Comparison of ENCODE assay signal across 9 mouse cellular contexts in genomic region chr6:55383897-55384296, GRCm38 (mm10). TPM values are rescaled to one million over a fixed set of nuclear protein-coding genes. Genes with fewer than 3 reads are reported as not detected.
DNase-seq lines count a peak whose midpoint lies in the region; ATAC-seq and TF ChIP-seq lines count a peak whose summit lies in the region.
"Had no signal": no experiment of that assay in that cellular context is flagged by ENCODE, and none has a peak within 500 bp of the region (broad histone marks: within the 10 kb centered on the region; RNA-seq: fewer than 3 reads in every experiment).

No protein-coding gene starts in this region.

- H3K27ac ChIP-seq in embryonic facial prominence, embryonic 10.5 days (replicated peaks): no peak overlapping the region
- no peak overlapping the region for H3K27ac ChIP-seq in liver, postnatal 0 days (ENCODE audit: low read depth)
- H3K27ac ChIP-seq in small intestine, adult 2 months (ENCODE audit: insufficient read depth, low read depth, low read length): no peak overlapping the region
- H3K27ac ChIP-seq: heart, embryonic 15.5 days had no signal

- no peak overlapping the region for H3K9ac ChIP-seq in liver, postnatal 0 days (replicated peaks)
- H3K9ac ChIP-seq: heart, embryonic 15.5 days had no signal

- H3K4me2 ChIP-seq in liver, postnatal 0 days (ENCODE audit: low read depth, low read length): no peak overlapping the region
- H3K4me2 ChIP-seq: heart, embryonic 15.5 days had no signal

- peak; percentile 65 for ATAC-seq in liver, postnatal 0 days

- TF ChIP-seq POLR2A in small intestine, adult 2 months (IDR thresholded peaks at IDR 0.05; ENCODE audit: low read depth, low read length): no peak

- no peaks in the 10 kb centered on the region for H3K36me3 ChIP-seq in embryonic facial prominence, embryonic 10.5 days (replicated peaks)
- no peaks in the 10 kb centered on the region for H3K36me3 ChIP-seq in liver, postnatal 0 days (replicated peaks; ENCODE audit: insufficient read depth, low read length)
- no peaks in the 10 kb centered on the region for H3K36me3 ChIP-seq in small intestine, adult 2 months (ENCODE audit: control insufficient read depth, insufficient read depth, low read length)
- H3K36me3 ChIP-seq: heart, embryonic 15.5 days had no signal

- no peaks in the 10 kb centered on the region for H3K27me3 ChIP-seq in embryonic facial prominence, embryonic 10.5 days (replicated peaks; ENCODE audit: low read depth, poor library complexity, severe bottlenecking)
- no peaks in the 10 kb centered on the region for H3K27me3 ChIP-seq in liver, postnatal 0 days (ENCODE audit: insufficient read depth, low read length)
- H3K27me3 ChIP-seq in small intestine, adult 2 months (ENCODE audit: control insufficient read depth, insufficient read depth, low read length): no peaks in the 10 kb centered on the region

- peak; percentile 94 for TF ChIP-seq CTCF in liver, postnatal 0 days (IDR thresholded peaks at IDR 0.05; ENCODE audit: low read depth)
- TF ChIP-seq CTCF in small intestine, adult 2 months (IDR thresholded peaks at IDR 0.05; ENCODE audit: extremely low read depth, insufficient read length, insufficient replicate concordance, low read depth, low read length): peak; percentile 81; the same call in 1 of the 2 replicates

- no peaks in the 10 kb centered on the region for H3K9me3 ChIP-seq in embryonic facial prominence, embryonic 10.5 days
- H3K9me3 ChIP-seq in liver, postnatal 0 days (ENCODE audit: low read length): no peaks in the 10 kb centered on the region
- H3K9me3 ChIP-seq: heart, embryonic 15.5 days had no signal

- 21% methylated on average over 1 of the region's 1 CpGs for WGBS in embryonic facial prominence, embryonic 10.5 days
- WGBS in liver, postnatal 0 days (ENCODE audit: insufficient replicate concordance): 0% methylated on average over 1 of the region's 1 CpGs
- WGBS in small intestine, adult 2 months: 3% methylated on average over 1 of the region's 1 CpGs

- peaks cover 19% of the 10 kb centered on the region for H3K4me1 ChIP-seq in embryonic facial prominence, embryonic 10.5 days
- H3K4me1 ChIP-seq in liver, postnatal 0 days (ENCODE audit: insufficient read depth): 0 out of 2 replicates have a peak, but pooled peaks cover 3% of the 10 kb centered on the region
- peaks cover 4% of the 10 kb centered on the region; the same call in 1 of the 2 replicates for H3K4me1 ChIP-seq in small intestine, adult 2 months (ENCODE audit: control insufficient read depth, insufficient read depth, insufficient read length, low read length)
- H3K4me1 ChIP-seq: heart, embryonic 15.5 days had no signal

- no peak for TF ChIP-seq EP300 in liver, postnatal 0 days (IDR thresholded peaks at IDR 0.05; ENCODE audit: low read depth)

- DNase-seq in right cerebral cortex, postnatal 25 days: peak; percentile 40
- DNase-seq in right cerebral cortex, adult 18-20 months: no peak
- DNase-seq in adrenal gland, postnatal 25 days: peak; percentile 64
- DNase-seq in embryonic facial prominence, embryonic 10.5 days (ENCODE audit: low spot score): peak; percentile 68
- peak; percentile 73 for DNase-seq in kidney, adult 18-20 months
- peak; percentile 79 for DNase-seq in liver, postnatal 0 days

- no peak overlapping the region for H3K4me3 ChIP-seq in embryonic facial prominence, embryonic 10.5 days
- no peak overlapping the region for H3K4me3 ChIP-seq in liver, postnatal 0 days (ENCODE audit: low read depth, low read length)
- H3K4me3 ChIP-seq in small intestine, adult 2 months (ENCODE audit: low read depth, low read length): no peak overlapping the region
- H3K4me3 ChIP-seq: heart, embryonic 15.5 days had no signal

RNA-seq across cellular contexts. Expression of gene Ghrhr, which starts 7.8 kb away (rescaled TPM):
- not detected in 2 replicates for total RNA-seq in adrenal gland, postnatal 25 days (2021)
- not detected in 2 replicates for polyA plus RNA-seq in embryonic facial prominence, embryonic 10.5 days (2016; fragmentation: Nextera tagmentation; extraction: Ambion mirVana)
- 0.08 and 0.09 TPM in 2 replicates for polyA plus RNA-seq in liver, postnatal 0 days (2015; fragmentation: Nextera tagmentation; extraction: Ambion mirVana)
- polyA plus RNA-seq in small intestine, adult 2 months (2012; rRNA removed): 0.15 and 0.18 TPM in 2 replicates
- total RNA-seq: neutrophil, adult 5-6 weeks had no signal
- polyA plus RNA-seq: heart, embryonic 15.5 days had no signal

RNA-seq across cellular contexts. Expression of gene Aqp1, which starts 47.7 kb away (rescaled TPM):
- 34.6 and 48.9 TPM in 2 replicates for total RNA-seq in adrenal gland, postnatal 25 days (2021)
- polyA plus RNA-seq in embryonic facial prominence, embryonic 10.5 days (2016; fragmentation: Nextera tagmentation; extraction: Ambion mirVana): 0.29 and 0.76 TPM in 2 replicates
- 134 and 135 TPM in 2 replicates for polyA plus RNA-seq in liver, postnatal 0 days (2015; fragmentation: Nextera tagmentation; extraction: Ambion mirVana)
- 56.3 and 310 TPM in 2 replicates for polyA plus RNA-seq in small intestine, adult 2 months (2012; rRNA removed)

Comparison
In these comparisons a context has a peak if more than half of its experiments do, and no peak if none do; other contexts are left out.
1. RNA of gene Aqp1, which starts 47.7 kb away (polyA plus RNA-seq): 56.3 to 310 TPM in small intestine, adult 2 months and 134 to 135 TPM in liver, postnatal 0 days; 0.29 to 0.76 TPM in embryonic facial prominence, embryonic 10.5 days; every median in the first group is over 10 times any median in the second.